Mouse (Mus musculus): ENCODE measurements at regions not wholly inside any gene's neighbourhood (a gene's known extent, or its start where the extent isn't known, plus 50 kb on each side); places are given as distances from the start of the nearest gene placed in this dataset.

- TF ChIP-seq POLR2A (IDR thresholded peaks at IDR 0.05; ENCODE audit: insufficient read length, low read depth): no peak
- TF ChIP-seq TCF3 (IDR thresholded peaks at IDR 0.05; ENCODE audit: insufficient read length, low read depth): no peak
- no peak for TF ChIP-seq SRF (IDR thresholded peaks at IDR 0.05; ENCODE audit: control insufficient read depth, insufficient read length, low read depth)
- TF ChIP-seq USF1 (IDR thresholded peaks at IDR 0.05; ENCODE audit: low read depth): no peak
These were observed 188.4 kb upstream of the 1700003H04Rik start for GRCm38 (mm10) chr3:124769252-124769651.
